In genomic region chr2:104172695-104173348, GRCm38 (mm10) we compare ENCODE assay signal across 18 mouse cellular contexts. TPM values are rescaled to one million over a fixed set of nuclear protein-coding genes. Genes with fewer than 3 reads are reported as not detected.
DNase-seq lines count a peak whose midpoint lies in the region; ATAC-seq and TF ChIP-seq lines count a peak whose summit lies in the region.
"Had no signal": no experiment of that assay in that cellular context is flagged by ENCODE, and none has a peak within 500 bp of the region (broad histone marks: within the 10 kb centered on the region; RNA-seq: fewer than 3 reads in every experiment).

No protein-coding gene starts in this region.

- H3K36me3 ChIP-seq in kidney, adult 2 months (ENCODE audit: control insufficient read depth, insufficient read depth, low read length): no peaks in the 10 kb centered on the region
- H3K36me3 ChIP-seq: hindbrain, embryonic 12.5 days; midbrain, embryonic 12.5 days had no signal

- peak; percentile 93 for ATAC-seq in CD4-positive, CD25-positive, alpha-beta regulatory T cell, adult 4 months

- no peaks in the 10 kb centered on the region for H3K27me3 ChIP-seq in kidney, adult 2 months (replicated peaks; ENCODE audit: control insufficient read depth, insufficient read depth, low read length)
- H3K27me3 ChIP-seq: hindbrain, embryonic 12.5 days; midbrain, embryonic 12.5 days had no signal

- intact Hi-C loops in left cerebral cortex, adult 2 months (cut with DNase I): no loop called here
- intact Hi-C loops in left cerebral cortex, postnatal 10 days (cut with DNase I): no loop called here

- WGBS in kidney, adult 2 months: 61% methylated on average over 11 of the region's 11 CpGs

- 0 out of 2 replicates have a peak, but pooled peaks cover 5% of the 10 kb centered on the region for H3K4me1 ChIP-seq in kidney, adult 2 months (ENCODE audit: control insufficient read depth, insufficient read depth, low read length)

- TF ChIP-seq POLR2A in kidney, adult 2 months (IDR thresholded peaks at IDR 0.05; ENCODE audit: low read depth, low read length): no peak

- DNase-seq in left cerebral cortex, adult 2 months (ENCODE audit: extremely low spot score in 1 of 2, low spot score in 2 of 2): no peak
- DNase-seq in left cerebral cortex, postnatal 10 days (ENCODE audit: extremely low spot score in 1 of 2, low spot score in 2 of 2): no peak
- DNase-seq in T-cell, adult 2 months (ENCODE audit: low spot score): peak; percentile 89
- DNase-seq in natural killer cell, adult 2 months (ENCODE audit: low spot score in 2 of 2): peak; percentile 47 to 55
- DNase-seq in cerebellum, adult 8-10 months: no peak
- DNase-seq in kidney, adult 2 months: no peak
- no peak for DNase-seq in kidney, postnatal 14 days
- DNase-seq: adrenal gland, postnatal 14 days; gastrocnemius, adult 2 months; kidney, adult 9 months; lung, embryonic 14.5 days; right cerebral cortex, postnatal 4 days had no signal

- H3K4me3 ChIP-seq in left cerebral cortex, adult 2 months: no peak overlapping the region
- H3K4me3 ChIP-seq in kidney, adult 2 months (ENCODE audit: insufficient read depth, low read depth, low read length): no peak overlapping the region
- H3K4me3 ChIP-seq: gastrocnemius, adult 2 months; hindbrain, embryonic 12.5 days; midbrain, embryonic 12.5 days had no signal

- H3K27ac ChIP-seq in left cerebral cortex, adult 2 months: peak overlapping the region; percentile 59
- no peak overlapping the region for H3K27ac ChIP-seq in kidney, adult 2 months (ENCODE audit: insufficient read depth, low read depth, low read length)
- H3K27ac ChIP-seq: gastrocnemius, adult 2 months; hindbrain, embryonic 12.5 days; midbrain, embryonic 12.5 days had no signal

- no peak for TF ChIP-seq CTCF in left cerebral cortex, adult 2 months (IDR thresholded peaks at IDR 0.05)
- TF ChIP-seq CTCF in kidney, adult 2 months (conservative IDR thresholded peaks at IDR 0.05; ENCODE audit: insufficient read depth, insufficient read length, low read depth, low read length): no peak

RNA-seq across cellular contexts. Expression of gene A930018P22Rik, which starts 50.3 kb away (rescaled TPM):
- total RNA-seq in left cerebral cortex, adult 2 months (2021): under 1 TPM in 1 of 2 experiments, not detected in 1; 0.59 TPM
- not detected for total RNA-seq in left cerebral cortex, postnatal 10 days (2021)
- polyA plus RNA-seq in CD4-positive, CD25-positive, alpha-beta regulatory T cell, adult 4 months (2017; shearing (Covaris generic)): not detected
- polyA plus RNA-seq in kidney, adult 2 months (2012; rRNA removed): 0.12 and 0.19 TPM in 2 replicates
- polyA plus RNA-seq: embryonic facial prominence, embryonic 14.5 days; forebrain, embryonic 11.5 days; heart, embryonic 14.5 days; hindbrain, embryonic 12.5 days; lung, embryonic 14.5 days; midbrain, embryonic 12.5 days had no signal

Comparison
In these comparisons a context has a peak if more than half of its experiments do, and no peak if none do; other contexts are left out.
1. DNase-seq: peak in T-cell, adult 2 months (single experiment) and natural killer cell, adult 2 months (2 of 2); none in left cerebral cortex, adult 2 months (0 of 2), left cerebral cortex, postnatal 10 days (0 of 2), cerebellum, adult 8-10 months (single experiment), kidney, adult 2 months (single experiment) and kidney, postnatal 14 days (single experiment).